Comparison of ENCODE assay signal across 16 mouse cellular contexts in the genomic region with DNA sequence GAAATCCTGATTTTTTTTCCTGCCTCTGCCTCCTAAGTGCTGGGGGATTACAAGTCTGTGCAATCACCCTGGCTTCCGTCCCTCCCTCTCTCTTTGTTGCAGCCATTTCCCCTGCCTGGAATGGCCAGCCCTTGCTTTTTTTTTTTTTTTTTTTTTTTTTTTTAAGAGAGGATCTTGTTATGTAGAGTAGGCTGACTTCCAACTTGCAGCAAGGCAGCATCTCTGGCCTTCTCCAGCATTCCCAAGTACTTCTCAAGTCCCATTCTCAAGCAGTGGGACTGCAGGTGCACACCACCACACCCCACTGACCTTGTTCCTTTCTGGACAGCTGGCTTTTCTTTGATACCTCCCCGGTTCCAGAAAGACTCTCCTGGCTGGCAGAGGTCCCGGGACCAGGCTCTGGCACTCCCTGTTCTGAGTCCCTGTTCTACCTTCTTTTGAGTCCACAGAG. TPM values are rescaled to one million over a fixed set of nuclear protein-coding genes. Genes with fewer than 3 reads are reported as not detected.
DNase-seq lines count a peak whose midpoint lies in the region; ATAC-seq and TF ChIP-seq lines count a peak whose summit lies in the region.
"Had no signal": no experiment of that assay in that cellular context is flagged by ENCODE, and none has a peak within 500 bp of the region (broad histone marks: within the 10 kb centered on the region; RNA-seq: fewer than 3 reads in every experiment).

No protein-coding gene starts in this region.

- no peak for TF ChIP-seq CTCF in heart, postnatal 0 days (IDR thresholded peaks at IDR 0.05; ENCODE audit: low read depth)
- no peak for TF ChIP-seq CTCF in hindbrain, postnatal 0 days (IDR thresholded peaks at IDR 0.05; ENCODE audit: low read depth)

- intact Hi-C loops in heart, postnatal 10 days (cut with DNase I): loop anchor here (5.0 kb wide), 2 partner anchors 55 to 265 kb away; no protein-coding TSS in a partner anchor

- H3K4me2 ChIP-seq in lung, embryonic 16.5 days (ENCODE audit: low read depth, low read length): no peak overlapping the region
- no peak overlapping the region for H3K4me2 ChIP-seq in heart, postnatal 0 days (ENCODE audit: low read depth, low read length)
- H3K4me2 ChIP-seq in hindbrain, postnatal 0 days (ENCODE audit: low read depth, low read length): no peak overlapping the region
- H3K4me2 ChIP-seq: hindbrain, embryonic 15.5 days had no signal

- WGBS in lung, embryonic 16.5 days: 38% methylated on average over 3 of the region's 3 CpGs
- WGBS in heart, postnatal 0 days: 47% methylated on average over 3 of the region's 3 CpGs
- 35% methylated on average over 3 of the region's 3 CpGs for WGBS in hindbrain, postnatal 0 days

- TF ChIP-seq EP300 in heart, postnatal 0 days (IDR thresholded peaks at IDR 0.05; ENCODE audit: low read depth): no peak

- no peaks in the 10 kb centered on the region for H3K27me3 ChIP-seq in lung, embryonic 16.5 days (ENCODE audit: control insufficient read depth, insufficient read depth, low read depth, low read length)
- H3K27me3 ChIP-seq in heart, postnatal 0 days (ENCODE audit: control insufficient read depth, insufficient read depth, low read length): no peaks in the 10 kb centered on the region
- peaks cover 2% of the 10 kb centered on the region; the same call in 1 of the 2 replicates for H3K27me3 ChIP-seq in hindbrain, postnatal 0 days (ENCODE audit: insufficient read depth, low read length)

- ATAC-seq in lung, embryonic 16.5 days (ENCODE audit: low read depth): no peak
- no peak for ATAC-seq in heart, postnatal 0 days (ENCODE audit: insufficient read depth, low read depth)
- no peak for ATAC-seq in hindbrain, postnatal 0 days
- ATAC-seq: activated CD4-positive, CD25-positive, alpha-beta regulatory T cell, adult 4 months had no signal

- peaks cover 39% of the 10 kb centered on the region for H3K4me1 ChIP-seq in lung, embryonic 16.5 days (replicated peaks; ENCODE audit: control insufficient read depth, insufficient read depth, low read length)
- peaks cover 20% of the 10 kb centered on the region for H3K4me1 ChIP-seq in heart, postnatal 0 days (ENCODE audit: control insufficient read depth, insufficient read depth)
- peaks cover 4% of the 10 kb centered on the region for H3K4me1 ChIP-seq in hindbrain, postnatal 0 days (ENCODE audit: insufficient read depth, low read length)

- DNase-seq in heart, adult 11 months: peak; percentile 96
- no peak for DNase-seq in heart, postnatal 10 days
- DNase-seq in lung, postnatal 14 days: no peak
- peak; percentile 24 for DNase-seq in heart, postnatal 0 days (ENCODE audit: low spot score)
- peak; percentile 48 for DNase-seq in lung, postnatal 10 days
- no peak for DNase-seq in hindbrain, postnatal 0 days (ENCODE audit: low spot score)
- DNase-seq in natural killer cell, adult 2 months (ENCODE audit: low spot score in 2 of 2): no peak
- DNase-seq: gastrocnemius, postnatal 10 days; retina, postnatal 1 day had no signal

- no peaks in the 10 kb centered on the region for H3K9me3 ChIP-seq in lung, embryonic 16.5 days (ENCODE audit: control insufficient read depth, low read length)
- H3K9me3 ChIP-seq in heart, postnatal 0 days (replicated peaks; ENCODE audit: control insufficient read depth, low read length): no peaks in the 10 kb centered on the region
- no peaks in the 10 kb centered on the region for H3K9me3 ChIP-seq in hindbrain, postnatal 0 days (ENCODE audit: low read length)
- H3K9me3 ChIP-seq: hindbrain, embryonic 15.5 days; limb, embryonic 12.5 days had no signal

- no peaks in the 10 kb centered on the region for H3K36me3 ChIP-seq in lung, embryonic 16.5 days (ENCODE audit: control insufficient read depth, insufficient read depth, low read length)
- H3K36me3 ChIP-seq in heart, postnatal 0 days (replicated peaks; ENCODE audit: control insufficient read depth, insufficient read depth, low read length): no peaks in the 10 kb centered on the region
- no peaks in the 10 kb centered on the region for H3K36me3 ChIP-seq in hindbrain, postnatal 0 days (ENCODE audit: insufficient read depth, low read length)
- H3K36me3 ChIP-seq: hindbrain, embryonic 15.5 days; limb, embryonic 12.5 days had no signal

- H3K27ac ChIP-seq in lung, embryonic 16.5 days (ENCODE audit: low read length): peak overlapping the region; percentile 65
- peak overlapping the region; percentile 77 for H3K27ac ChIP-seq in heart, postnatal 0 days (ENCODE audit: low read depth)
- H3K27ac ChIP-seq in hindbrain, postnatal 0 days: no peak overlapping the region
- H3K27ac ChIP-seq: hindbrain, embryonic 15.5 days; limb, embryonic 12.5 days had no signal

- H3K9ac ChIP-seq in lung, embryonic 16.5 days (ENCODE audit: low read length): peak overlapping the region; percentile 35; the same call in 1 of the 2 replicates
- no peak overlapping the region for H3K9ac ChIP-seq in heart, postnatal 0 days (replicated peaks; ENCODE audit: low read depth, low read length)
- H3K9ac ChIP-seq in hindbrain, postnatal 0 days (replicated peaks; ENCODE audit: low read length): no peak overlapping the region
- H3K9ac ChIP-seq: hindbrain, embryonic 15.5 days; limb, embryonic 12.5 days had no signal

- no peak overlapping the region for H3K4me3 ChIP-seq in lung, embryonic 16.5 days (ENCODE audit: low read length)
- H3K4me3 ChIP-seq in heart, postnatal 0 days (ENCODE audit: low read depth, low read length): no peak overlapping the region
- no peak overlapping the region for H3K4me3 ChIP-seq in hindbrain, postnatal 0 days (ENCODE audit: low read length)
- H3K4me3 ChIP-seq: erythroblast, embryonic 14.5 days; hindbrain, embryonic 15.5 days; limb, embryonic 12.5 days; myocyte had no signal

RNA-seq across cellular contexts. Expression of a gene that starts 6.9 kb away (rescaled TPM):
- total RNA-seq in heart, postnatal 10 days (2021): 100 to 1,000 TPM; 147 to 156 TPM
- polyA plus RNA-seq in lung, embryonic 16.5 days (2015; fragmentation: Nextera tagmentation; extraction: Ambion mirVana): 99.1 and 104 TPM in 2 replicates
- total RNA-seq in heart, postnatal 0 days (2014; rRNA removed; ENCODE audit: low replicate concordance): 190 and 209 TPM in 2 replicates
- polyA plus RNA-seq in heart, postnatal 0 days (2015; fragmentation: Nextera tagmentation; extraction: Ambion mirVana): 47.1 and 54.2 TPM in 2 replicates
- total RNA-seq in hindbrain, postnatal 0 days (2014; rRNA removed): 23.7 and 29.5 TPM in 2 replicates
- 8.0 and 9.0 TPM in 2 replicates for polyA plus RNA-seq in hindbrain, postnatal 0 days (2015; fragmentation: Nextera tagmentation; extraction: Ambion mirVana)
- polyA plus RNA-seq: erythroblast, embryonic 14.5 days had no signal

RNA-seq across cellular contexts. Expression of a gene that starts 14.1 kb away (rescaled TPM):
- total RNA-seq in heart, postnatal 10 days (2021): 10 to 100 TPM; 18.1 TPM
- 60.1 and 63.8 TPM in 2 replicates for polyA plus RNA-seq in lung, embryonic 16.5 days (2015; fragmentation: Nextera tagmentation; extraction: Ambion mirVana)
- total RNA-seq in heart, postnatal 0 days (2014; rRNA removed; ENCODE audit: low replicate concordance): 13.0 and 16.6 TPM in 2 replicates
- 13.7 and 14.1 TPM in 2 replicates for polyA plus RNA-seq in heart, postnatal 0 days (2015; fragmentation: Nextera tagmentation; extraction: Ambion mirVana)
- total RNA-seq in hindbrain, postnatal 0 days (2014; rRNA removed): 17.5 and 24.3 TPM in 2 replicates
- 38.0 and 41.1 TPM in 2 replicates for polyA plus RNA-seq in hindbrain, postnatal 0 days (2015; fragmentation: Nextera tagmentation; extraction: Ambion mirVana)

RNA-seq across cellular contexts. Expression of a gene that starts 14.1 kb away (rescaled TPM):
- total RNA-seq in heart, postnatal 10 days (2021): under 1 TPM; 0.10 to 0.12 TPM
- 0.13 and 0.14 TPM in 2 replicates for polyA plus RNA-seq in lung, embryonic 16.5 days (2015; fragmentation: Nextera tagmentation; extraction: Ambion mirVana)
- not detected in 2 replicates for total RNA-seq in heart, postnatal 0 days (2014; rRNA removed; ENCODE audit: low replicate concordance)
- 0.10 TPM in 1 of 2 replicates, not detected in the other for polyA plus RNA-seq in heart, postnatal 0 days (2015; fragmentation: Nextera tagmentation; extraction: Ambion mirVana)
- total RNA-seq in hindbrain, postnatal 0 days (2014; rRNA removed): not detected in 2 replicates
- 0.21 TPM in 1 of 2 replicates, not detected in the other for polyA plus RNA-seq in hindbrain, postnatal 0 days (2015; fragmentation: Nextera tagmentation; extraction: Ambion mirVana)
- total RNA-seq: megakaryocyte, adult 5-6 weeks had no signal
- polyA plus RNA-seq: activated CD4-positive, CD25-positive, alpha-beta regulatory T cell, adult 4 months; erythroblast, embryonic 14.5 days; hindbrain, embryonic 15.5 days had no signal

RNA-seq across cellular contexts. Expression of a gene that starts 20.3 kb away (rescaled TPM):
- total RNA-seq in heart, postnatal 10 days (2021): 10 to 100 TPM; 15.5 to 21.3 TPM
- 5.4 and 5.6 TPM in 2 replicates for polyA plus RNA-seq in lung, embryonic 16.5 days (2015; fragmentation: Nextera tagmentation; extraction: Ambion mirVana)
- 9.0 TPM in 2 replicates for total RNA-seq in heart, postnatal 0 days (2014; rRNA removed; ENCODE audit: low replicate concordance)
- 4.1 and 4.5 TPM in 2 replicates for polyA plus RNA-seq in heart, postnatal 0 days (2015; fragmentation: Nextera tagmentation; extraction: Ambion mirVana)
- 36.7 and 39.5 TPM in 2 replicates for total RNA-seq in hindbrain, postnatal 0 days (2014; rRNA removed)
- polyA plus RNA-seq in hindbrain, postnatal 0 days (2015; fragmentation: Nextera tagmentation; extraction: Ambion mirVana): 12.3 and 12.8 TPM in 2 replicates
- polyA plus RNA-seq: activated CD4-positive, CD25-positive, alpha-beta regulatory T cell, adult 4 months had no signal

RNA-seq across cellular contexts. Expression of a gene that starts 25.8 kb away (rescaled TPM):
- not detected for total RNA-seq in heart, postnatal 10 days (2021)
- polyA plus RNA-seq in lung, embryonic 16.5 days (2015; fragmentation: Nextera tagmentation; extraction: Ambion mirVana): 0.20 and 0.21 TPM in 2 replicates
- not detected in 2 replicates for total RNA-seq in heart, postnatal 0 days (2014; rRNA removed; ENCODE audit: low replicate concordance)
- not detected in 2 replicates for polyA plus RNA-seq in heart, postnatal 0 days (2015; fragmentation: Nextera tagmentation; extraction: Ambion mirVana)
- total RNA-seq in hindbrain, postnatal 0 days (2014; rRNA removed): 2.8 and 4.0 TPM in 2 replicates
- 0.24 and 0.50 TPM in 2 replicates for polyA plus RNA-seq in hindbrain, postnatal 0 days (2015; fragmentation: Nextera tagmentation; extraction: Ambion mirVana)
- total RNA-seq: megakaryocyte, adult 5-6 weeks had no signal
- polyA plus RNA-seq: activated CD4-positive, CD25-positive, alpha-beta regulatory T cell, adult 4 months; erythroblast, embryonic 14.5 days had no signal

Comparison
In these comparisons a context has a peak if more than half of its experiments do, and no peak if none do; other contexts are left out.
1. DNase-seq: peak in heart, adult 11 months (single experiment), heart, postnatal 0 days (single experiment) and lung, postnatal 10 days (single experiment); none in heart, postnatal 10 days (0 of 2), lung, postnatal 14 days (single experiment), hindbrain, postnatal 0 days (single experiment) and natural killer cell, adult 2 months (0 of 2).